Mouse (Mus musculus) 3134 (cell line): Measurements from ENCODE around the gene Amigo2.
A peak's percentile ranks its signal among the peaks of the same experiment; 100 is the strongest.

Experiments used
- DNase-seq: peaks from one replicate; pipeline ENCODE4 v3.0.0-alpha.2; 2011; ENCODE audit warnings: low spot score; ENCODE audit not compliant: insufficient read length; ENCODE audit errors: extremely low read depth

Amigo2 gene

DNA sequence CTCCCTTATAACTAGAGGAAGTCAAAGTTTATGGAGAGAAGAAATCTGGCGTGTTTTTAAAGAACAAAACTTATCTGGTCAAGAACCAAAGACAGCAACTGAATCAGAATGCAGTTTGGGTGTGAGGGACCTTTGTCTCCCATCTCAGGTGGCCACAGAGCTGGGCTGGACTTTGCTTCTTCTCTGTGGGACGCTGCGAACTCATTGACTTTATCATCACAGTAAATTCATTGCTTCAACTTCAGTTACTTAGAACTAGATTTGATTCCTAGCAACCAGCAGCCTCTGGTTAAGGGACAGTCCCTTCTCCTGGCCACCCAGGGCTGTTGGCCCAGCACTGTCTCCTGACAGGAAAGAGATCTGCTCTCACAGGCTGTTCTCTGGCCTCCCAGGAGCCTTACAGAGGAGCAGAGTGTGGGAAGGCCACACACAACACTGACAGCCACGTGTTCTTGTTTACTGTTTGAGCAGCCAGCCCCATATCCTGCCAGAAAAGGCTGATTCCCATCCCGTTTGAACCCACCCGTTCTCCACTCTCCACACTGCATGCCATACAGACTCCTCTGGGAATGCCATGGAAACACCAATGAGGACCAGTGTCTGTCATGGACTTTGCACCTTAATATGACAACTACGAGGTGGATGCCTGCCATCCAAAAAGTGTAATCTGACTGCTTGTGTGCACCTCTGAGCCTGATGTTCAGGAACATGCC, 25.1 kb upstream of the Amigo2 start:
- DNase-seq: no peak

DNA sequence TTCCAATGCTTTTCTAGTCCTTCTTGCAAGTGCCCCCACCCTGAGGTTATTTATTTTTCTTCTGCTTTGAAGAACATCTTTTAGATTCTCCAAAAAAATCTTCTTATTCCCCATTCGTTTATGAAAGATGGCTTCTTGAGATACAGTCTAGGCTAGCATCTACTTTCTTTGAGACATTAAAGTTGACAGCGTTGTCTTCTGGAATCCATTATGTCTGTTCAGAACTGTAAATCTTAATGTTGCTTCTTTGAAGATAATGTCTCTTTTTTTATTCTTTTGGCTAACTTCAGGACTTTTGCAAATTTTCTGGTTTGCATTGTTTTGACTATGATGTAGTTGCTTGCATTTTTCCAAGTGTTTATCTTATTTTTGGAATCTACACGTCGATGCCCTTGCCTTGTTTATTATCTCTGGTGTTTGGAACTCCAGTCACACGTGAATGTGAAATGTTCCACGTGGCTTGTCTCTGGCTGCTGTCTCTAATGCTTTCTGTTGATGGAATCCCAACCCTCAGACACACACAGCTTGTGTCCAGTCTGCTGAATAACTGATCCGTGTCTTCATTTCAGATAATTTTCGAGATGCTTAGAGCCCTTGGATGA, 20.1 kb upstream of the Amigo2 start:
- DNase-seq: no peak

DNA sequence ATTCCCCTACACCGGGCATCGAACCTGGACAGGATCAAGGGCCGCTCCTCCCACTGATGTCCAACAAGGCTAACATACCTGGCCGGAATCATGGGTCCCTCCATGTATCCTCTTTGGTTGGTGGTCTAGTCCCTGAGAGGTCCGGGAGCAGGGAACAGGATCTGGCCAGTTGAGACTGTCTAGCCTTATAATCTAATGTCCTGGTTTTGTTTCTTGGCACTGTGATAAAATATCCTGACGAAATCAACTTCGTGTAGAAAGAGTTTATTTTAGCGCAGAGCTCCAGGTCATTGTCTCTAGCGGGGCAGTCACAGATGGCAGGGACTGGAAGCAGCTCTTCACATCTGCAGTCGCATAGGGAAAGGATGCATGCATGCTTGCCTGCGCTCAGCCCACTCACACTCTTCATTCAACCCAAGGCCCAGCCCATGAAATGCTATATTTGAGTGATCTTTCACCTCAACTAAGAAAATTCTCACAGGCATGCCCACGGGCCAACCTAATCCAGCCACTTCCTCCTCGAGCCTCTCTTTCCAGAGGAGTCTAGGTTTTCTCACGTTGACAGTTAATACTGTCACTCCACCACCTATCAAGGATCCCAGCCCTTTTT, 19.3 kb upstream of the Amigo2 start:
- DNase-seq: no peak

DNA sequence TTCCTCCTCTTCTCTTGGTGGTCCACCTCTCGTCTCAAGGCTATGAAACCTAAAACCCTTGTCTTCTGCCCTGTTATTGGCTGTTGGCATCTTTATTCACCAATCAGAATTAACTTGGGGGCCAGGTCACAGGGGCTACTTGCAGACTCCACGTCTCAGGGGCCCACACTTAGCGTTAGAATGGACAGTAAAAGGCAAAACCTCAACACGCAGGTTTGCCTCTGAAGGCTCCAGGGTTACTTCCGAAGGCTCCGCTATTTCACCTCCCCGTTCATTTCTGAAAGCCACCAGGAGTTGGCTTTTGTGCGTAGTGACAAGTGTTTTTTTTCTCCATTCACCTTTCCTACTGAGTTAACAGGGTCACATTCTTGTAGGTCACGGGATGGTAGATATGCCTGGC, 15.2 kb upstream of the Amigo2 start:
- no peak for DNase-seq

DNA sequence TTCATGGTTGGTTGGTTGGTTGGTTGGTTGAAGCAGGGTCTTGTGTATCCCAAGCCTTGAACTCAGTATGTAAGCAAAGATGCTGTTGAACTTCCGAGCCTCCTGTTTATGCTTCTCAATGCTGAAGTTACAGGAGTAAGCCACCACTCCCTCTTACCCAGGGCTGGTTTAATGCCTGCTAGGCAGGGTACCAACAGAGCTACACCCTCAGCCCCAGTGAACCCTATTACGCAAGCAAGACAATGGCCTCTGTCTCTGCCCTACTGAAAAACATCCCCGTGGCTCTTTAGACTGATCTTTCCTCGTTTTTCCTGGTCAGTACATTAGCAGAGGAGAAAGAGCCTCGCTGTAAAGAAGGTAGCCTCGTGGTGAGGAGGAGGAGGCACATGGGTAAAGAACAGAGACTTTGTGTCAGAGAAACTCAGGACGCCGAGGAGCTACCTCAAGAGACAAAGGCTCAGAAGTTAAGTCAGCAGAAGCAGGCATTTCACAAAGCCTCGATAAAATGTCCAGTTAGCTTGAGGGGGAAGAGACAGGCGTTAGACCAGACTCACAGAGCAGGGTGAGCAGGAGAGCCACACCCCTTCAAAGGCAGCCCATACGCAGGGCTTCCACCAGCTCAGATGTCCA, 13.0 kb upstream of the Amigo2 start:
- no peak for DNase-seq

DNA sequence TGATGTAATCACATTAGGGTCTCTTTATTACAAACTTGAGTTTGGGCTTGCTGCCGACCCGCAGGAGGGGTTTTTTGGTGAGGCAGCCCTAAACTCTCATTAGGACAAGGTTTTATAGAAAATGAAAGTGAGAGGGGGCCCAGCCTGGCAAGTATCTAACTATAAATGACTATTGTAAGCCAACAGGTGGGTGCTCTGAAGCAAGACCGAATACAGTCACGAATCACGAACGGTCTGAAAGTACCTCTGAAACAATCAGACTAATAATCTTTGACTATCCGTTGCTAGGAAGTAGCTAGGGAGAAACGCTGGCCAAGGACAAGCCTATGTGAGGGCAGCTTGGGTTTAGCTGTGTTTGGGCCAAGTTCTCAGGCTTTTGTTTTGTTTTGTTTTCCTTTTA, 12.2 kb upstream of the Amigo2 start:
- DNase-seq: no peak

DNA sequence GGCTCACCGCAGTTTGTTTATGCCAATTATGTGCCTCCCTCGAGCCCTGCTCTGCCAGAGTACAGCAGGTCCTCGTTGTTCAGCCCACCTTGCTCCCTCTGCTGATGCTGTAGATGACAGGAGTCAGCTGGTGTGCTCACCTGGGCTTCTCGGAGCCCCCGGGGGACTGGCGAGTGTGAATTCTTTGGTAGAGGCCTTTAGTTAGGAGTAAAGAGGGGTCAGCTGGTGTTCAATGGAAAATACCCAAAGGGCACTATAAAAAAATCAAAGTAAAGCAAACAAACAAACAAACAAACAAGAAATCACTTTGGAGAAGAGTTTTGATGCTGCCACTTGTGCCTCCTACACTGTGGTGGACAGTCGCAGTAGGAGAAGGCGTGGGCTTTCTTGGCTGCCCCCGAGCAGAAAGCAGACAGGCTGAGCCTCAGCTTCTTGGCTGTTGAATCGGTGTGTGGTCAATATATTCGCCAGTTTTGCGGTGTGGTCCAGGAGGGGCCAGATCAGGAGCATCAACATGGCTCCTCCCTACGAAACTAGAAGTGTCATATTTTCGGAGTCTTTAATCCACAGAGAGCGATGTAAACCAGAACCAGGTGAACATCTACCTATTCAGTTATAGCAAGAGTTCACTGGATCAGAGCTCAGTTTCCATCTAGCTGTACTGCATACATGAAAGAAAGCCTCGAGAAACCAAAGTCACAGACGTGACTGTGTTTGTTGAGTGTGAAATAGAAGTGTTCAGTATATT, 11.6 kb upstream of the Amigo2 start:
- DNase-seq: no peak

DNA sequence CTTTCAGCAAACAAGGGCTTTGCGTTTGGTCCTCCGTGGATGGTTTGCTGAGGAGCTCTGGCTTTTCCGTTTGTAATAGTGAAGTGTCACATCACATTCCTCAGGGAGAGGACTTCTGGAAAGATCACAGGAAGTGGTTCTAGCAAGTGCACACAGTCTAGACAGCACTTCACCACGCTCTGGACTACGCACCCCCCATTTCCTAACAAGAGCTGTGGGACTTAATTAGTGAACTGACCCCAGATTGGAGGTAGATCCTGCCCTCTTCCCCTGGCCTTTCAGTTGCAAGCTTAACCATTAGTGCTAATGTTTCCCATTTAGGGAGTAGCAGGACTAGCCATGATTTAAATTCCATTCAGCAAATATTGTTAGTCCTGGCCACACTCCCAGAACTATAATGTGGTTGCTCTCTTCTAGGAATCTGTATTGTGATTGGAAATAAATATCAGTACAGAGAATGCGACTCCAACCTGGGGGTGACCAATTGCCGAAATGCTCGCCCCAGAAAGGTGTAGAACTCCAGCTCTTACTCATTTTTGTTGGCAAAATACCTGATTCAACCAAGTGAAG, 10.2 kb upstream of the Amigo2 start:
- DNase-seq: no peak

DNA sequence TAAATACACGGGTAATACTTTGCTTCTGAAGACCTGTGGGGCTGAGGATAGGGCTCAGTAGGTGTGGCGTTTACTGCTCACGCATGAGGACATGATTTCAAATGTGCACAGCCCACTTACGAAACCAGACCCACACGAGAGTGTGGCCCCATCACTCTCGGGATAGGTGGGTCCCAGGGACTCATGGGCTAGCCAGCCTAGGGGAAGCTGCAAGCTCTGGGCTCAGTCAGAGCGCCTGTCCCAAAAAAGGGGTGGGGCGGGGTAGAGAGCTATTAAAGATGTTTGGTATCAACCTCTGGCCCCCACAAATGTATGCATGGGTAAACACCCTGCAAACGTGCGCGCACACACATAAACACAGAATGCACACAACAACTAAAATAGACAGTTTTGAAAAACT, 9.3 kb upstream of the Amigo2 start:
- no peak for DNase-seq

DNA sequence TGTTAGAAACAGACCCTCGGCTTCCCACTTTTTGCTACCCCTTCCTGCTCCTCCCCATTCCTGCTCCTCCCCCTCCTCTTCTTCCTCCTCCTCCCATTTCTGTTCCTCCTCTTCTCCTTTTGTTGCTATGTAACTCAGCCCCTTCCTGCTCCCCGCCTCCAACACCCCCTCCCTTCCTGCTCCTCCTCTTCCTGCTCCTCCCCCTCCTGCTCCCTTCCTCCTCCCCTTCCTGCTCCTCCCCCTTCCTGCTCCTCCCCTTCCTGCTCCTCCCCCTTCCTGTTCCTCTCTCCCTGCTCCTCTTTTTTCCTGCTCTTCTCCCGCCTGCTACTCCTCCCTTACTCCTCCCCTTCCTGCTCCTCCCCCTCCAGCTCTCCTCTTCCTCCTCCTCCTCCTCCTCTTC, 8.7 kb upstream of the Amigo2 start:
- DNase-seq: peak; percentile 59

DNA sequence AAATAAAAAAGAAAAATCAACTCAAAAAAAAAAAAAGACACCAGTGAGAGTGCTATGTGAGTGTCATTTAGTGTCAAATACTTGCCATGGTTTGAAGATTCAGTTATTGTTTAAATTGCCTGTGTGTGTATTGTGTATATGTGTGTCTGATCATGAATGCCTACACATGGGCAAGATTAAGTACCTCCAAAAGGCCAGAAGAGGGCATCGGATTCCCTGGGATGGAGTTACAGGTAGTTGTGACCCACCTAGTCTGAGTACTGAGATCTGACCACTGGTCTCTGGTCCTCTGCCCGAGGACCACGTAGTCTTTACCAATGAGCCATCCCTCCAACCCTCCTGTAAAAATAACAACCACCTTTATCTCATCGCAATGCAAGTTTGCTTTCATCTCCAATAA, 7.3 kb upstream of the Amigo2 start:
- no peak for DNase-seq

DNA sequence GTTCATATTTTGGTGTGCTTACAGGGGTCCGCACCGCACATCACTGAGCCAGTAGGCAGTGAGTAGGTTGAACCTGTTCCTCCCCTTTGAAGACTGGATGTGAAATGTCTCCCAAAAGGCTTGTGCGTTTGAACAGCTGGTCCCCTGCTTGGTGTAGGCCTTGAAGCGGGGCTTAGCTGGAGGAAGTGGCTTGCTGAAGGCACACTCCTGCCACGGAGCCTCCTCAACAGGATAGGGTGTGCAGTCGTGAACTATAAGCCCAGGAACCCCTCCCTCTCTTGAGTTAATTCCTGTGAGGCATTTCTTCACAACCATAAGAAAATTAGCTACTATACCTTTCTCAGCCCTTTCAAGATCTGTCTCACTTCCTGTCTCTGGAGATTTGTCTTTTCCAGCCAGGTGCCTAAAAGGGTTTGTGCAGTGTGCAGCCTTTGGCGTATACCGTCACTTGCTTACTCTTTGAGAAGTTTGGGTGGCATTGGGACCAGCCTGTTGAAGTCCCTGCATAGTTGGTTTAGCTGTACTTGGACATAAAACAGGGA, 5.5 kb upstream of the Amigo2 start:
- DNase-seq: no peak

DNA sequence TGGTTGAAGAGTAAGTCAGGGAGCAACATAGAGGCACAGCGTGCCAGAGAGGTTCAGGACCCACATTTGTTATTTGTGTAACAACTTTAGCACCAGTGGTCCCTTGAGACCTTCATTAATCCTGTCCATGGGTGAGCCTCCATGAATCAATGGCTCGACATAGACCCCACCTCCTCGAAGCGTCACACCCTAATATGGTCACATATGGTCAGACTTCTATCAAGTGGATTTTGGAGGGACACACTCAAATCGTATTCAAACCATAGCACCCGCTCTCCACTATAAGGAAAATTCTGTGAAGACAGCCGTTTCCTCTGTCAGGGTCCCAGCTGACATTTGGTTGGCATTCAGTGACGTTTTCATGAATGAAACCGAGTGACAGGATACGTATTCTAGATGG, 2.2 kb upstream of the Amigo2 start:
- DNase-seq: no peak

DNA sequence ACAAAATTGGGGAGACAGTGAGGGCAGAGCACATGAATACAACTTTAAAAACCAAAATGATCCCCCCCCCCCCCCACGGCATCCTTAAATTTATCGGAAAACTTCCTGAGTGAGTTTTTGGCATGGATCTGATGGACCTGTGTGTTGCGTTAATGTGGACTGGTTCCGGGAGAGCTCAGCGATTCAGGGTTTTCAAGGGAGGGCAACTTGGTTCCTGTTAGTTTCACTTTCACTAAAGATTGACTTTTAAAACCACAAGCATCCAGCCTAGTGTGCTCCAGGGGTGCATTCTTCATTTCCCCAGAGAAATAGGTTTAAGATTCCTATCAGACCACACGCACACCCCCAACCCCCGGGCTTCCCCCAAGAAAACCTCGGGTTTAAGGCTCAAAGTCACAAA, 1.2 kb upstream of the Amigo2 start:
- peak; percentile 36 for DNase-seq

DNA sequence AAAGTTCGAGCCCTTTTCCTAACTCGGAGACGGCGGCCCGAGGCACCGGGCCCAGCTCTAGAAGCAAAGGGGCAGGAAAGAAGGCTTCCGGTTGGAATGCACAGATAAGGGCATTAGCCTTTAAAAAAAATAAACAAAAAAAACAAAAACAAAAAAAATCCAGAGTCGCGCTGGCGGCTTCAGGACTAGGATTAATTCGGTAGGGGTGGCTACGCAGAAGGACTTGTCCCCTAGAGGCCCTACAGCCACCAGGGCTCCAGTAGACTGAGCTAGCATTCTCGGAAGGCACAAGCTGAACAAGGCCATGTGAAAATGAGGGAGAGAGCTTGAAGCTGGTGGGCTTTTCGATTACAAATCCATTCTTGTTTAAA, 689 bp upstream of the Amigo2 start:
- no peak for DNase-seq

DNA sequence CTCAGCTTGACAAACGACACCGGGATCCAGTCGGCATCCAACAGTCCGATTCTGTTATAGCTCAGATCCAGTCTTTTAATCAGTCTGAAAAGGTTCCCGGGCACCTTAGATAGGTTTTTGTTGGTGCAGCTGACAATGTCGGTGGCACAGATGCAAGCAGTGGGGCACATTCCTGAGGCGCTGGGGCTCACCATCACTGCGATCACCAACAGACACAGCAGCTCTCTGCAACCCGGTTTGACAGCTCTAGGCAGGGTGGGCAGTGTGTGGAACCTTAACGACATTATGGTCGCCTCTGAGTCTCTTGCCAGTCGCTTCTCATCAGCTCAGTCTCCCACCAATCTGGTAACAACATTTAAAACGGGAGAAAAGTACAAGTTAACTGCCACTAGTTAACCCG, 831 bp downstream of the Amigo2 start:
- DNase-seq: no peak

DNA sequence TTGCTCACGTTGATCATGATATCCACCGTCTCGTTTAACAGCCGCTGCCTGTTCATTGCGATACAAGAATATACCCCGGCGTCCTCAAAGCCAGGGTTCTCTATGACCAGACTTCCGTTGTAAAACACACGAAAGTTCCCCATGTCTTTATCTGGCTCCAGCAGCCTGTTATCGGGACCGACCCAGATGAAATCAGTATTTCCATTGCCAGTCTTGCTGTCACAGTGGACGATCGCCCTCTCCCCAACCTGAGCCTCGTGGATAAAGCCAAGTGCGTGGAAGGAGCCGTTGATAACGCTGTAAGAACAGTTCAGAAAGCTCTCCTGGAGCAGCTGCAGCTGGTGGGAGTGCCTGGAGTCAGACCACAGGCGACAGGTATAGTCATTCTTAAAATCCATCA, 1.7 kb downstream of the Amigo2 start:
- no peak for DNase-seq

DNA sequence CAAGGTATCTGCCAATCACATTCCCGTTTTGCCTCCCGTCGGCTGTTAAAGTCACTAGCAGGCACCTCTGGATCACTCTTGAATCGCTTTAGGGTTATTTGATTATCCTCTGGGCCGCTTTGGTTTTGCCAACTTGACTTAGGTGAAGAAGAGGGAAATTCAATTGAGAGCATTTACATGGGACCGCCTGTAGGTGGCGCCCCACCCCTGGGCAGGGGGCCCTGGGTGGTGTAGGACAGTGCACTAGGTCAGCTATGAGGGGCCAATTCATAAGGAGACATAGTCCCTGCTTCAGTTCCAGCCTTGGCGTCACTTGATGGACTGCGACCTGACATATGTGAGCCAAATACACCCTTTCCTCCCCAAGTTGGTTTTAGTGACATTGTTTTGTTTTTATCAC, 10.1 kb downstream of the Amigo2 start:
- DNase-seq: peak; percentile 29

DNA sequence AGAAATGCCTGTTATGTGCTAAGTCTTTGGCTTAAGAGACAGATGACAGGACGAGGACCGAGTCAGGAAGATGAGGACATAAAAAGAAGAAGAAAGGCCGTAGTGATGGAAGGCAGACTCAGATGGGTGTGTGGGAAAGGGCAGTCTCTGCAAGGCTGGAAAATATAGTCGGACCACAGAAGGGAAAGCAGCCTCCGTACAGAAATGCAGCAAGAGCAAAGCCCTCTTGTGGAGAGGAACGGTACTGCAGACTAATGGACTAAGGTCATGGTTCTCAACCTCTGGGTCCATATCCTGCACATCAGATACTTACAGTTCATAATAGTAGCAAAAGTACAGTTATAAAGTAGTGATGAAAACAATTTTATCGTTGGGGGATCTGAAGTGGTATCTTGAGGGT, 11.9 kb downstream of the Amigo2 start:
- DNase-seq: no peak

DNA sequence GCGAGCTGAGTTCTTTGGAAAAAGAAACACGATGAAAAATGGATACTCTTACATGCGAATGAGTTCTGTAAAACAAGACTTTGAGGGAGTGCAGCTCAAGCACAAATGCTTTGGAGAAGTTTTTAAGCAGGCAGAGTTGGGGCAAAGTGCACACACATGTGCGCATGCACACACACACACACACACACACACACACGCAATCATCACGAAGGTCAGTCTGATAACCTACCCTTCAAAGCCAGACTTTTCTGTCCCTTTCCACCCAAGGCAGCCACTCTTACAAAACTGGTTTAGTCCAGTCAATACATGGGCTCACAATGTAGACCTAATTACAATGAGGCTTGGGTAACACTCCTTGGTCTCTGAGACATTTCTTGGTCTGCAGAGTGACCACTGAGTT, 13.0 kb downstream of the Amigo2 start:
- no peak for DNase-seq
